9 mouse cellular contexts compared by ENCODE assay signal in genomic region chr10:4553442-4554119, GRCm38 (mm10). TPM values are rescaled to one million over a fixed set of nuclear protein-coding genes. Genes with fewer than 3 reads are reported as not detected.
DNase-seq lines count a peak whose midpoint lies in the region; ATAC-seq and TF ChIP-seq lines count a peak whose summit lies in the region.
"Had no signal": no experiment of that assay in that cellular context is flagged by ENCODE, and none has a peak within 500 bp of the region (broad histone marks: within the 10 kb centered on the region; RNA-seq: fewer than 3 reads in every experiment).

No protein-coding gene starts in this region.

- no peak for DNase-seq in lung, adult 2 months
- DNase-seq in forelimb bud, embryonic 11.5 days (ENCODE audit: low read depth, low spot score) = peak; percentile 18
- peak; percentile 29 for DNase-seq in ovary, postnatal 36 days (ENCODE audit: low spot score)
- no peak for DNase-seq in thymus, adult 18-20 months
- no peak for DNase-seq in spleen, postnatal 14 days (ENCODE audit: low spot score in 2 of 2)
- DNase-seq in cerebellum, postnatal 25 days = no peak
- DNase-seq: cerebellum, adult 18-20 months had no signal

- no peaks in the 10 kb centered on the region for H3K9me3 ChIP-seq in lung, embryonic 15.5 days
- H3K9me3 ChIP-seq in kidney, embryonic 15.5 days (replicated peaks) = no peaks in the 10 kb centered on the region

- H3K4me3 ChIP-seq in lung, embryonic 15.5 days = no peak overlapping the region
- H3K4me3 ChIP-seq in lung, adult 2 months (replicated peaks; ENCODE audit: extremely low read depth, low read depth, low read length) = no peak overlapping the region
- H3K4me3 ChIP-seq in kidney, embryonic 15.5 days (replicated peaks) = no peak overlapping the region

- no peak for TF ChIP-seq POLR2A in lung, adult 2 months (IDR thresholded peaks at IDR 0.05; ENCODE audit: borderline replicate concordance, extremely low read depth, low read depth, low read length)

- peak; percentile 55 for ATAC-seq in lung, embryonic 15.5 days (ENCODE audit: borderline replicate concordance, extremely low read depth, low FRiP score, low TSS enrichment)
- ATAC-seq in kidney, embryonic 15.5 days (replicated peaks; ENCODE audit: low FRiP score) = peak; percentile 88

- H3K36me3 ChIP-seq in lung, embryonic 15.5 days = no peaks in the 10 kb centered on the region
- H3K36me3 ChIP-seq in kidney, embryonic 15.5 days = no peaks in the 10 kb centered on the region

- 48% methylated on average over 9 of the region's 9 CpGs for WGBS in lung, embryonic 15.5 days
- WGBS in lung, adult 2 months = 62% methylated on average over 9 of the region's 9 CpGs
- 26% methylated on average over 9 of the region's 9 CpGs for WGBS in kidney, embryonic 15.5 days

- H3K4me2 ChIP-seq in lung, embryonic 15.5 days = no peak overlapping the region
- H3K4me2 ChIP-seq in kidney, embryonic 15.5 days = no peak overlapping the region

- H3K4me1 ChIP-seq in lung, embryonic 15.5 days = no peaks in the 10 kb centered on the region
- H3K4me1 ChIP-seq in lung, adult 2 months (ENCODE audit: control insufficient read depth, insufficient read depth, low read length) = no peaks in the 10 kb centered on the region
- peaks cover 32% of the 10 kb centered on the region for H3K4me1 ChIP-seq in kidney, embryonic 15.5 days

- H3K9ac ChIP-seq in lung, embryonic 15.5 days = no peak overlapping the region
- H3K9ac ChIP-seq in kidney, embryonic 15.5 days = no peak overlapping the region

- no peaks in the 10 kb centered on the region for H3K27me3 ChIP-seq in lung, embryonic 15.5 days
- 0 out of 2 replicates have a peak, but pooled peaks cover 3% of the 10 kb centered on the region for H3K27me3 ChIP-seq in kidney, embryonic 15.5 days

- 0 out of 2 replicates have a peak overlapping the region, but pooled peaks have one; percentile 13 for H3K27ac ChIP-seq in lung, embryonic 15.5 days
- H3K27ac ChIP-seq in kidney, embryonic 15.5 days = peak overlapping the region; percentile 68

- TF ChIP-seq CTCF in lung, adult 2 months (IDR thresholded peaks at IDR 0.05; ENCODE audit: insufficient read depth, low read length) = no peak

RNA-seq across cellular contexts. Expression of gene Esr1, which starts 57.8 kb away (rescaled TPM):
- polyA plus RNA-seq in lung, embryonic 15.5 days (2015; fragmentation: Nextera tagmentation; extraction: Ambion mirVana) = 0.26 TPM in 2 replicates
- 1.2 and 1.5 TPM in 2 replicates for polyA plus RNA-seq in lung, adult 2 months (2012; rRNA removed)
- polyA plus RNA-seq in kidney, embryonic 15.5 days (2015; fragmentation: Nextera tagmentation; extraction: Ambion mirVana) = 1.9 and 2.2 TPM in 2 replicates

Comparison
In these comparisons a context has a peak if more than half of its experiments do, and no peak if none do; other contexts are left out.
1. DNase-seq: peak in forelimb bud, embryonic 11.5 days (single experiment) and ovary, postnatal 36 days (single experiment); none in lung, adult 2 months (single experiment), thymus, adult 18-20 months (0 of 2), spleen, postnatal 14 days (0 of 2) and cerebellum, postnatal 25 days (0 of 2).